Mouse (Mus musculus): ENCODE results near the gene Pstpip1.

- peak; percentile 54; the same call in 1 of the 2 replicates for TF ChIP-seq CTCF (IDR thresholded peaks at IDR 0.05; ENCODE audit: borderline replicate concordance, control insufficient read depth, extremely low read depth, insufficient read depth, low read length, poor library complexity)
- TF ChIP-seq POLR2A (IDR thresholded peaks at IDR 0.05; ENCODE audit: control insufficient read depth, extremely low read depth, insufficient read depth, low read length, poor library complexity), result no peak
These were observed 52.0 kb downstream of the Pstpip1 start for GRCm38 (mm10) chr9:56141776-56142175.

All from thymus, adult 2 months (tissue).